Mouse (Mus musculus) brain, embryonic 14.5 days (tissue): ENCODE data around the gene Znhit1.

Experiments used
- CTCF ChIP-seq: fragments of 200-500 bp; IDR thresholded peaks from 2 replicates; pipeline ENCODE4 v1.5.1; 2012; ENCODE audit warnings: inconsistent platforms, mild to moderate bottlenecking, moderate library complexity, borderline replicate concordance; ENCODE audit not compliant: insufficient read depth, insufficient read length; ENCODE audit errors: extremely low read depth
- POLR2A ChIP-seq: fragments of 200-500 bp; IDR thresholded peaks from 2 replicates; pipeline ENCODE4 v1.6.1; 2012; ENCODE audit warnings: mild to moderate bottlenecking, inconsistent platforms, borderline replicate concordance; ENCODE audit not compliant: poor library complexity, insufficient read depth, insufficient read length, severe bottlenecking; ENCODE audit errors: extremely low read depth

DNA sequence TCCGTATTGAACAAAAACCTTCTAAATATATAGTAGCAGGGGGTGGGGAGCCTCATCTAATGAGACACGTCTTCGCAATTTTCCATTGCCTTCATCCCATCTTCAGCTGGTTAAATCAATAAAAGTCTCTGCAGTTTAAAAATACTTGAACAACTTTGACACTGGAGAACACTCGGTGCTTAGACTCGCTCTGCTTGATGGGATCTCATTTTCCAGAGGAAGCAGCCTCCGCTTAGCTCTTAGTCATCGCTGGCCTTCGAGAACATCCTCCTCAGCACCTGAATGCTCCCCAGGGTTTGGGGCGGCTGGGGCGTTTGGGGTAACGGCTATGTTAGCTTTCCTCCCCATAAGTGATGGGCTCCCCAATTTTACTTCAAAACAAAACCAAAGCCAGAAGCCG lies 42.7 kb downstream of the Znhit1 start:
- TF ChIP-seq CTCF: no peak
- TF ChIP-seq POLR2A: no peak
